Mouse (Mus musculus) CH12.LX (cell line): ENCODE measurements around the gene Arl15. TPM values are rescaled to one million over a fixed set of nuclear protein-coding genes. Genes with fewer than 3 reads are reported as not detected.

ENCODE experiments used
- DNase-seq: peaks from one replicate; pipeline ENCODE4 v3.0.0-alpha.2; 2013; ENCODE audit errors: extremely low read depth
- H3K27ac ChIP-seq: 2 replicates; pipeline ENCODE4 v1.5.1; 2012; ENCODE audit warnings: low read depth, mild to moderate bottlenecking, control low read depth, moderate library complexity; ENCODE audit not compliant: insufficient read depth
- H3K27me3 ChIP-seq: replicated peaks from 2 replicates; pipeline ENCODE3; 2012; ENCODE audit warnings: inconsistent platforms
- H3K36me3 ChIP-seq, 2 experiments: replicated peaks in 1 of 2; 2 replicates each; pipeline versions ENCODE3 to v1.6.1; 2012; ENCODE audit warnings: inconsistent platforms in 1 of 2, low read length in 1 of 2, mild to moderate bottlenecking in 1 of 2, mixed read lengths in 1 of 2, moderate library complexity in 1 of 2; ENCODE audit not compliant: control insufficient read depth in 1 of 2, insufficient read depth in 1 of 2
- H3K4me1 ChIP-seq, 2 experiments: 2 replicates each; pipeline ENCODE4 v1.6.1; 2012; ENCODE audit warnings: inconsistent platforms in 1 of 2, moderate library complexity in 1 of 2; ENCODE audit not compliant: insufficient read depth in 2 of 2, control insufficient read depth in 1 of 2
- H3K4me2 ChIP-seq: 2 replicates; pipeline ENCODE4 v1.6.1; 2012; ENCODE audit warnings: low read depth, mild to moderate bottlenecking, control low read depth; ENCODE audit not compliant: poor library complexity, insufficient read depth, severe bottlenecking
- H3K4me3 ChIP-seq, 3 experiments: fragments of 150-350 bp in 1 of 3; sonication (generic) in 1 of 3; replicated peaks in 1 of 3; 2 replicates each; pipeline versions ENCODE3 to v1.5.1; 2011 to 2012; ENCODE audit warnings: low read depth in 2 of 3, low read length in 2 of 3, mild to moderate bottlenecking in 2 of 3, moderate library complexity in 2 of 3, control low read depth in 1 of 3, improper control_type of control experiment in 1 of 3, inconsistent platforms in 1 of 3, mixed read lengths in 1 of 3; ENCODE audit not compliant: poor library complexity in 1 of 3
- H3K79me2 ChIP-seq: replicated peaks from 2 replicates; pipeline ENCODE4 v1.6.1; 2012; ENCODE audit warnings: mild to moderate bottlenecking, moderate library complexity; ENCODE audit not compliant: control insufficient read depth, poor library complexity, insufficient read depth, severe bottlenecking; ENCODE audit errors: extremely low read depth
- H3K9ac ChIP-seq: 2 replicates; pipeline ENCODE4 v1.6.1; 2012; ENCODE audit warnings: low read depth, mild to moderate bottlenecking, control low read depth, moderate library complexity; ENCODE audit not compliant: insufficient read depth
- H3K9me3 ChIP-seq: replicated peaks from 2 replicates; pipeline ENCODE3; 2012; ENCODE audit warnings: low read length, inconsistent platforms, mixed read lengths
- CHD2 ChIP-seq: IDR thresholded peaks from 2 replicates; pipeline ENCODE4 v1.6.1; 2011; ENCODE audit warnings: low read length, improper control_type of control experiment
- CTCF ChIP-seq, 2 experiments: IDR thresholded peaks in 1 of 2; conservative IDR thresholded peaks in 1 of 2; 2 replicates each; pipeline ENCODE4 v1.5.1; 2011 to 2012; ENCODE audit warnings: low read depth in 2 of 2, low read length in 2 of 2, improper control_type of control experiment in 1 of 2, inconsistent platforms in 1 of 2, mild to moderate bottlenecking in 1 of 2, moderate library complexity in 1 of 2
- E2F4 ChIP-seq: IDR thresholded peaks from 2 replicates; pipeline ENCODE4 v1.6.1; 2011; ENCODE audit warnings: low read depth, low read length, improper control_type of control experiment; ENCODE audit not compliant: insufficient replicate concordance
- EP300 ChIP-seq: IDR thresholded peaks from 2 replicates; pipeline ENCODE4 v1.6.1; 2011; ENCODE audit warnings: low read length, improper control_type of control experiment
- ETS1 ChIP-seq: conservative IDR thresholded peaks from 2 replicates; pipeline ENCODE4 v1.6.1; 2012; ENCODE audit warnings: low read depth, mild to moderate bottlenecking, inconsistent platforms, low read length, improper control_type of control experiment, moderate library complexity
- GABPA ChIP-seq: IDR thresholded peaks from 2 replicates; pipeline ENCODE4 v1.6.1; 2012; ENCODE audit warnings: low read depth, low read length, improper control_type of control experiment, inconsistent platforms; ENCODE audit not compliant: insufficient replicate concordance
- JUN ChIP-seq: IDR thresholded peaks from 2 replicates; pipeline ENCODE4 v1.6.1; 2011; ENCODE audit warnings: low read depth, mild to moderate bottlenecking, low read length, improper control_type of control experiment, moderate library complexity; ENCODE audit not compliant: insufficient read depth
- JUND ChIP-seq: conservative IDR thresholded peaks from 2 replicates; pipeline ENCODE4 v1.6.1; 2011; ENCODE audit warnings: low read depth, low read length, improper control_type of control experiment
- MAFK ChIP-seq: IDR thresholded peaks from 2 replicates; pipeline ENCODE4 v1.6.1; 2011; ENCODE audit warnings: low read length, improper control_type of control experiment; ENCODE audit not compliant: insufficient replicate concordance
- MAX ChIP-seq: IDR thresholded peaks from 2 replicates; pipeline ENCODE4 v1.6.1; 2011; ENCODE audit warnings: low read length, improper control_type of control experiment
- NELFE ChIP-seq: IDR thresholded peaks from 2 replicates; pipeline ENCODE4 v1.6.1; 2011; ENCODE audit warnings: low read depth, low read length, improper control_type of control experiment
- PAX5 ChIP-seq: IDR thresholded peaks from 2 replicates; pipeline ENCODE4 v1.6.1; 2012; ENCODE audit warnings: low read length, inconsistent platforms, mixed read lengths
- RAD21 ChIP-seq: IDR thresholded peaks from 2 replicates; pipeline ENCODE4 v1.6.1; 2011; ENCODE audit warnings: low read depth, mild to moderate bottlenecking, low read length, improper control_type of control experiment, moderate library complexity
- RCOR1 ChIP-seq: conservative IDR thresholded peaks from 2 replicates; pipeline ENCODE4 v1.6.1; 2012; ENCODE audit warnings: low read depth, mild to moderate bottlenecking, inconsistent platforms, low read length, improper control_type of control experiment
- SIN3A ChIP-seq: IDR thresholded peaks from 2 replicates; pipeline ENCODE4 v1.6.1; 2012; ENCODE audit warnings: low read length, improper control_type of control experiment, inconsistent platforms
- TBP ChIP-seq: conservative IDR thresholded peaks from 2 replicates; pipeline ENCODE4 v1.6.1; 2011; ENCODE audit warnings: low read depth, low read length, improper control_type of control experiment
- TCF12 ChIP-seq: IDR thresholded peaks from 2 replicates; pipeline ENCODE4 v1.6.1; 2014; ENCODE audit warnings: low read depth, mild to moderate bottlenecking, inconsistent platforms, low read length, improper control_type of control experiment
- UBTF ChIP-seq: IDR thresholded peaks from 2 replicates; pipeline ENCODE4 v1.6.1; 2012; ENCODE audit warnings: low read depth, mild to moderate bottlenecking, inconsistent platforms, low read length, improper control_type of control experiment, moderate library complexity
- USF2 ChIP-seq: conservative IDR thresholded peaks from 2 replicates; pipeline ENCODE4 v1.6.1; 2011; ENCODE audit warnings: low read depth, low read length, improper control_type of control experiment
- ZMIZ1 ChIP-seq: IDR thresholded peaks from 2 replicates; pipeline ENCODE4 v1.6.1; 2012; ENCODE audit warnings: low read depth, mild to moderate bottlenecking, inconsistent platforms, low read length, improper control_type of control experiment
- ZNF384 ChIP-seq: IDR thresholded peaks from 2 replicates; pipeline ENCODE4 v1.6.1; 2012; ENCODE audit warnings: low read depth, low read length, improper control_type of control experiment, inconsistent platforms
- dilution Hi-C: fragments of 300-500 bp; cut with MboI; formaldehyde crosslinking; loops from 2 replicates; pipeline ENCODE4 v1.14.3; 2020; ENCODE audit warnings: low sequenced_read_pairs; ENCODE audit not compliant: extremely low pct_unique_long_range_greater_than_20kb, extremely low pct_ligation_motif_present
- in situ Hi-C: fragments of 300-500 bp; cut with MboI; formaldehyde crosslinking; loops from 3 replicates; pipeline ENCODE4 v1.14.3; 2019; ENCODE audit warnings: low sequenced_read_pairs, low pct_ligation_motif_present, low pct_unique_long_range_greater_than_20kb, mixed read lengths
- polyA plus RNA-seq: library from polyadenylated mRNA; unstranded; fragments of >175 nt; gene quantifications from 2 replicates; pipeline ENCODE4 v1.2.1, GENCODE M21; 2012; ENCODE audit warnings: low read depth; ENCODE audit not compliant: insufficient read length
- total RNA-seq, 2 experiments: library from RNA; depleted of rRNA; stranded (reverse); fragments of 300-350 nt in 1 of 2; fragments of >200 nt in 1 of 2; gene quantifications; 2 replicates each; pipeline ENCODE4 v1.2.3; 2012 to 2014

Gene Arl15
- total and polyA plus RNA-seq, 3 experiments, result 2.2 to 5.2 (median 4.8) TPM

- no peaks in the 10 kb centered on the region for H3K36me3 ChIP-seq
- H3K27me3 ChIP-seq, result no peaks in the 10 kb centered on the region
- H3K4me1 ChIP-seq, result peaks cover 0 to 21% of the 10 kb centered on the region in 2 experiments; a peak in 2 of 4 replicates
- H3K4me3 ChIP-seq, result no peak overlapping the region
- H3K9ac ChIP-seq, result no peak overlapping the region
- dilution Hi-C loops, result no loop called here
- no peaks in the 10 kb centered on the region for H3K79me2 ChIP-seq
- TF ChIP-seq PAX5, result no peak
- no peak for TF ChIP-seq SIN3A
- H3K4me2 ChIP-seq, result no peak overlapping the region
- in situ Hi-C loops, result loop anchor here (25.0 kb wide), 2 partner anchors 209 to 391 kb away; no protein-coding TSS in a partner anchor
- H3K9me3 ChIP-seq, result no peaks in the 10 kb centered on the region
- no peak for DNase-seq
- no peak overlapping the region for H3K27ac ChIP-seq
These were observed 302.1 kb downstream of the Arl15 start for GRCm38 (mm10) chr13:114096386-114096785.

- H3K4me3 ChIP-seq, result no peak overlapping the region
- H3K27ac ChIP-seq, result no peak overlapping the region
- no peak overlapping the region for H3K9ac ChIP-seq
- H3K79me2 ChIP-seq, result no peaks in the 10 kb centered on the region
- peaks cover 0 to 13% of the 10 kb centered on the region in 2 experiments; a peak in 2 of 4 replicates for H3K4me1 ChIP-seq
- no peak for TF ChIP-seq CTCF (conservative IDR thresholded peaks at IDR 0.05 in 1 of 2, IDR thresholded peaks at IDR 0.05 in 1 of 2; ENCODE audit: low read depth in 2 of 2, low read length in 2 of 2)
- no peak for TF ChIP-seq EP300
- TF ChIP-seq ETS1, result no peak
- no peak for TF ChIP-seq TBP
- no peak for TF ChIP-seq USF2
- TF ChIP-seq RCOR1, result no peak
- TF ChIP-seq TCF12, result no peak
- no peak for TF ChIP-seq JUND
- no peak for TF ChIP-seq E2F4
- TF ChIP-seq RAD21, result no peak
- no peak for TF ChIP-seq GABPA
- no peak for TF ChIP-seq UBTF
- no peak for TF ChIP-seq MAFK
- TF ChIP-seq NELFE, result no peak
- no peak for TF ChIP-seq CHD2
- no peak for TF ChIP-seq MAX
- TF ChIP-seq ZMIZ1, result no peak
- TF ChIP-seq JUN, result no peak
- TF ChIP-seq PAX5, result no peak
- TF ChIP-seq ZNF384, result no peak
- H3K36me3 ChIP-seq, result peaks cover 0 to 4% of the 10 kb centered on the region in 2 experiments
- H3K9me3 ChIP-seq, result no peaks in the 10 kb centered on the region
- dilution Hi-C loops (no loop called here), in situ Hi-C loops (no loop called here)
- no peak overlapping the region for H3K4me2 ChIP-seq
- no peaks in the 10 kb centered on the region for H3K27me3 ChIP-seq
- DNase-seq, result no peak
These were observed 306.9 kb downstream of the Arl15 start for GRCm38 (mm10) chr13:114101155-114101554.
